Mouse (Mus musculus) stomach, embryonic 16.5 days (tissue): ENCODE data around the gene Ccdc163. TPM values are rescaled to one million over a fixed set of nuclear protein-coding genes. Genes with fewer than 3 reads are reported as not detected.
"Not testable (repeated sequence)": the region's sequence is repeated elsewhere in the genome, so short reads cannot be mapped to it uniquely, and the experiment has no call there.

Source experiments
- ATAC-seq: fragments of 200-750 bp; cut with Nextera tagmentation; 2 replicates; pipeline ENCODE4 v1.8.0; 2017; ENCODE audit warnings: moderate number of reproducible peaks, moderate TSS enrichment; ENCODE audit not compliant: insufficient read depth, low FRiP score
- H3K27ac ChIP-seq: fragments of 300-500 bp; sonication (generic); 2 replicates; pipeline ENCODE4 v1.5.1; 2014; ENCODE audit warnings: low read length
- H3K27me3 ChIP-seq: fragments of 300-500 bp; sonication (generic); 2 replicates; pipeline ENCODE4 v1.6.1; 2014; ENCODE audit warnings: low read length, control low read depth, mixed read lengths; ENCODE audit not compliant: control insufficient read depth, insufficient read depth
- H3K36me3 ChIP-seq: fragments of 300-500 bp; sonication (generic); 2 replicates; pipeline ENCODE4 v1.6.1; 2014; ENCODE audit warnings: low read length; ENCODE audit not compliant: control insufficient read depth, insufficient read depth
- H3K4me1 ChIP-seq: fragments of 300-500 bp; sonication (generic); 2 replicates; pipeline ENCODE4 v1.6.1; 2014; ENCODE audit warnings: low read length, control low read depth, mixed read lengths; ENCODE audit not compliant: control insufficient read depth, insufficient read depth
- H3K4me2 ChIP-seq: fragments of 300-500 bp; sonication (generic); 2 replicates; pipeline ENCODE4 v1.6.1; 2014; ENCODE audit warnings: low read depth, low read length, mixed read lengths
- H3K4me3 ChIP-seq: fragments of 300-500 bp; sonication (generic); replicated peaks from 2 replicates; pipeline ENCODE4 v1.5.1; 2014; ENCODE audit warnings: mild to moderate bottlenecking, low read length
- H3K9ac ChIP-seq: fragments of 300-500 bp; sonication (generic); 2 replicates; pipeline ENCODE4 v1.6.1; 2014; ENCODE audit warnings: low read length
- H3K9me3 ChIP-seq: fragments of 300-500 bp; sonication (generic); replicated peaks from 2 replicates; pipeline ENCODE4 v1.6.1; 2016; ENCODE audit warnings: low read length, control low read depth; ENCODE audit not compliant: control insufficient read depth
- WGBS: fragments of 180-500 bp; shearing (Covaris S2); extraction: QIAGEN DNeasy Blood & Tissue Kit; methylation state at CpG from one replicate; pipeline ENCODE4 v1.1.7; 2014; 5-methylcytosine and 5-hydroxymethylcytosine counted together
- polyA plus RNA-seq: library from polyadenylated mRNA; unstranded; fragments of >200 nt; fragmentation: Nextera tagmentation; extraction: Ambion mirVana; gene quantifications from 2 replicates; pipeline ENCODE4 v1.2.1, GENCODE M21; 2015

The Ccdc163 gene
- polyA plus RNA-seq, 1 experiment from 2014 or later, result 27.6 TPM

DNA sequence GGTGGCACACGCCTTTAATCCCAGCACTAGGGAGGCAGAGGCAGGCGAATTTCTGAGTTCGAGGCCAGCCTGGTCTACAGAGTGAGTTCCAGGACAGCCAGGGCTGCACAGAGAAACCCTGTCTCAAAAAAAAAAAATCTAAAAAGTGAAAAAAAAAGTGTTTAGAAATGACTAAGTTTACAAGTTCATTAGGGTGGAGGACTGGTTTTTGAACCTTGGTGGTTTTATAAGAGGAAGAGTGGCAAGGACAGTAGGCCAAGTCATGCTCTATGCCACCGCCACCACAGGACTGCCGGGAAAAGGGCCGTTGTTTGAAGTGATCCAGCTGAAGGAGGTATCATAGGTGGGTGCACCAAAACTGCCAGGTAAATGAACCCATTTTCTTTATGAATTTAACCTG lies 33.5 kb upstream of the Ccdc163 start:
- not testable (repeated sequence) for H3K4me3 ChIP-seq, H3K9me3 ChIP-seq, ATAC-seq, H3K4me2 ChIP-seq, H3K36me3 ChIP-seq, H3K9ac ChIP-seq, H3K27ac ChIP-seq, H3K4me1 ChIP-seq, H3K27me3 ChIP-seq
- WGBS, result 90% methylated on average over 6 of the region's 6 CpGs

DNA sequence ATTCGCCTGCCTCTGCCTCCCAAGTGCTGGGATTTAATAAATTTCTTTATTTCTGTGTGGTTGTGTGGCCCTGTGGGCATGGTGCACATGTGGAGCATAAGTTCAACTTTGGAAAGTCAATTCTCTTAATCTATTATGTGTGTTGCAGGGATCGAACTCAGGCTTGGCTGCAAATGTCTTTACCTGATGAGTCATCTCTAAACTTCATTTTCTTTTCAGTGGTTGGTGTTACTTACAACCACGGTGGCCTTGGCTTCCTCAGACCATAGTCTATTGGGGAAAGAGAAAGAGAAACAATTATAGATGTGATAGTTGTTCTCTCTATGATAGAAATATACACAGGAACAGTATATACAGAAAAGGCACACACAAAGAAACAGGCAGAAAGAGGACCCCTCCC lies 32.3 kb upstream of the Ccdc163 start:
- H3K9ac ChIP-seq, result no peak overlapping the region
- H3K36me3 ChIP-seq, result no peaks in the 10 kb centered on the region
- H3K27me3 ChIP-seq, result no peaks in the 10 kb centered on the region
- H3K9me3 ChIP-seq, result no peaks in the 10 kb centered on the region
- WGBS, result 79% methylated on average over 3 of the region's 3 CpGs
- no peak overlapping the region for H3K4me2 ChIP-seq
- H3K4me3 ChIP-seq, result no peak overlapping the region
- no peak overlapping the region for H3K27ac ChIP-seq
- no peaks in the 10 kb centered on the region for H3K4me1 ChIP-seq
- ATAC-seq, result no peak

DNA sequence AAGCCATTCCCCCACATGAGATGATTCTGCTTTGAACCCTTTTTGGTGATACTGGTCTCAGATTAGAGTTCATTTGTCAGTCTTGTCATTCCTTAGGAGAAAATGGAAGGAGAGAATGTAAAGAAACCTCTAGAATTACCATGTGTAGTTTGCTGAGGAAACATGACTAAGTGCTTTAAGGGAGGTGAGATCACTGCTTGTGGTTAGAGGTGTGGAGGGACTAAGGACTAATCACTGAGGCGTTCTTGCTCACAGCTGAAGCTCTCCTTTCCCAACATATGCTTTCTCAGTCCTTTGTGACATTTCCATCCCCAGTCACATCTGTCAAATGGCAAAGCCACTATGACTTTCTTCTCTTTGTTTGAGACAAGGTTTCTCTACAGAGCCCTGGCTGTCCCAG lies 30.5 kb upstream of the Ccdc163 start:
- H3K4me1 ChIP-seq, result no peaks in the 10 kb centered on the region
- WGBS, result 82% methylated on average over 1 of the region's 1 CpGs
- ATAC-seq, result no peak
- no peak overlapping the region for H3K4me2 ChIP-seq
- H3K36me3 ChIP-seq, result no peaks in the 10 kb centered on the region
- no peak overlapping the region for H3K27ac ChIP-seq
- H3K9me3 ChIP-seq, result no peaks in the 10 kb centered on the region
- H3K27me3 ChIP-seq, result no peaks in the 10 kb centered on the region
- H3K4me3 ChIP-seq, result no peak overlapping the region
- no peak overlapping the region for H3K9ac ChIP-seq

DNA sequence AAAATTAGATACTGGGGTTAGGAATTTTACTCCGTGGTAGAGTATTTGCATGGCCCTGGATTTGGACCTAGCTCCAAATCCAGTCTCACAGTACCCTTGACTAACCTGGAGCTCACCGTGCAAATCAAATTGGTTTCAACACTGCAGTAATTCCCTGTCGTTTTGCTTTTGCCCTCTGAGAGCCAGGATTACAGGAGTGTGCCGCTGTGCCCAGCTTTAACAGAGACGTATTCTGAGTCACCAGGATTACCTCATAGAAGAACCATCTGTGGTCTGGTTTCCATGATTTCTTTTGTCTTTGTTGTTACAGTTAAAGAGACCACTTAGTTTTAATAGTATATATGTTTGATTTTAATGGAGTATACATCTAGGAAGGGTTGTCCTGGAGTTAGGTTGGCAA lies 29.2 kb upstream of the Ccdc163 start:
- H3K4me2 ChIP-seq, result no peak overlapping the region
- 60% methylated on average over 5 of the region's 5 CpGs for WGBS
- no peaks in the 10 kb centered on the region for H3K4me1 ChIP-seq
- no peak for ATAC-seq
- no peak overlapping the region for H3K27ac ChIP-seq
- no peak overlapping the region for H3K4me3 ChIP-seq
- no peak overlapping the region for H3K9ac ChIP-seq
- no peaks in the 10 kb centered on the region for H3K9me3 ChIP-seq
- H3K27me3 ChIP-seq, result no peaks in the 10 kb centered on the region
- no peaks in the 10 kb centered on the region for H3K36me3 ChIP-seq

DNA sequence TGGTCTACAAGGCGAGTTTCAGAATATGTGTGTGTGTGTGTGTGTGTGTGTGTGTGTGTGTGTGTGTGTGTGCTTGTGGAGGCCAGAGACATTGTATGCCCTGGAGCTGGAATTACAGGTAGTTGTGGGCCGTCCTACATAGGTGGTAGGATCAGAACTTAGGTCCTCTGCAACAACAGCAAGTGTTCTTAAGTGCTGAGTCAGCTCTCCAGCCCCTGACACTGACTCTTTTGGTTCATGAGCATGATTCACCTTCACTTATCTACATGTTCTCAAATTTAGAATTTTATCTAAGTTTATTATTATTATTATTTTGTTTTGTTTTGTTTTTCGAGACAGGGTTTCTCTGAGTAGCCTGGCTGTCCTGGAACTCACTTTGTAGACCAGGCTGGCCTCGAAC lies 27.8 kb upstream of the Ccdc163 start:
- H3K4me3 ChIP-seq, H3K4me1 ChIP-seq, H3K9ac ChIP-seq, H3K9me3 ChIP-seq, H3K27me3 ChIP-seq, H3K4me2 ChIP-seq, ATAC-seq, H3K36me3 ChIP-seq, H3K27ac ChIP-seq: not testable (repeated sequence)
- 91% methylated on average over 4 of the region's 4 CpGs for WGBS

DNA sequence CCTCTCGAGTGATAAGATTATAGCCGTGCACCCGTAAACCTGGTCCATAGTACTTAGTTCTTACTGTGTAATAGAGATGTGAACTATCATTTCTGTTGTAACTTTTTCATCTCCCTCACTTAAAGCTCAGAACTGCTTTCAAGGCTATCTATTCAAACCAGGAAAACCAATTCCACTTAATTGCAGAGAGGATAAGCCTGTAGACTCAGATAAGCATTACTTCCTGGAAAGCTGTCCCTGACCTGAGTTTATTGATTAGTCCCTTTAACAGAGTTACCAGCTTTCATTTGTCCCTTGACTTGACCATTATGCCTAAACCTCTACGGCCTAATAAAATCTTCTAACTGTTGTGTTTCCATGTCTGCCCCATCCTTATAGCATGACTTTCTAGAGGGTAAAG lies 24.4 kb upstream of the Ccdc163 start:
- H3K4me3 ChIP-seq, result no peak overlapping the region
- no peak overlapping the region for H3K9ac ChIP-seq
- no peak overlapping the region for H3K27ac ChIP-seq
- no peak overlapping the region for H3K4me2 ChIP-seq
- H3K9me3 ChIP-seq, result no peaks in the 10 kb centered on the region
- ATAC-seq, result no peak
- H3K27me3 ChIP-seq, result no peaks in the 10 kb centered on the region
- 78% methylated on average over 4 of the region's 4 CpGs for WGBS
- peaks cover 18% of the 10 kb centered on the region for H3K4me1 ChIP-seq
- no peaks in the 10 kb centered on the region for H3K36me3 ChIP-seq

DNA sequence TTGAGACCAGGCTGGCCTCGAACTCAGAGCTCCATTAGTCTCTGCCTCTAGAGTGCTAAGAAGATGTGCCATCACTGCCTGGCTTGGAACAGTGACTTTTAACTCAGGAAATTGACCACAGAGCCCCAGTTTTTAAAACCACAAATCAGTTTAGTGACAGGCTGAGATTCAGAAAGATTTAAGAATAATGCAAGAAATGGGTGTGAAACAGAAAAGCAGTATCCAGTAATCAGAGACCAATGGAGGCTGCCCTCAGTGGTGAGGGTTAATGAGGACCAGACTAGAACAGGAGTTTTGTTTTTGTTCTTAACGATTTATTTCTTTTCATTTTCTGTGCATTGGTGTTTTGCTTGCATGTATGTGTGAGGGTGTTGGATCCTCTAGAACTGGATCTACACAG lies 23.6 kb upstream of the Ccdc163 start:
- H3K9me3 ChIP-seq, result no peaks in the 10 kb centered on the region
- H3K27me3 ChIP-seq, result no peaks in the 10 kb centered on the region
- H3K4me1 ChIP-seq, result peaks cover 18% of the 10 kb centered on the region
- WGBS, result 74% methylated on average over 2 of the region's 2 CpGs
- no peak for ATAC-seq
- H3K4me2 ChIP-seq, result peak overlapping the region; percentile 86
- H3K36me3 ChIP-seq, result no peaks in the 10 kb centered on the region
- H3K27ac ChIP-seq, result peak overlapping the region; percentile 98; the same call in 1 of the 2 replicates
- peak overlapping the region; percentile 85 for H3K9ac ChIP-seq
- H3K4me3 ChIP-seq, result peak overlapping the region; percentile 83; the same call in 1 of the 2 replicates

DNA sequence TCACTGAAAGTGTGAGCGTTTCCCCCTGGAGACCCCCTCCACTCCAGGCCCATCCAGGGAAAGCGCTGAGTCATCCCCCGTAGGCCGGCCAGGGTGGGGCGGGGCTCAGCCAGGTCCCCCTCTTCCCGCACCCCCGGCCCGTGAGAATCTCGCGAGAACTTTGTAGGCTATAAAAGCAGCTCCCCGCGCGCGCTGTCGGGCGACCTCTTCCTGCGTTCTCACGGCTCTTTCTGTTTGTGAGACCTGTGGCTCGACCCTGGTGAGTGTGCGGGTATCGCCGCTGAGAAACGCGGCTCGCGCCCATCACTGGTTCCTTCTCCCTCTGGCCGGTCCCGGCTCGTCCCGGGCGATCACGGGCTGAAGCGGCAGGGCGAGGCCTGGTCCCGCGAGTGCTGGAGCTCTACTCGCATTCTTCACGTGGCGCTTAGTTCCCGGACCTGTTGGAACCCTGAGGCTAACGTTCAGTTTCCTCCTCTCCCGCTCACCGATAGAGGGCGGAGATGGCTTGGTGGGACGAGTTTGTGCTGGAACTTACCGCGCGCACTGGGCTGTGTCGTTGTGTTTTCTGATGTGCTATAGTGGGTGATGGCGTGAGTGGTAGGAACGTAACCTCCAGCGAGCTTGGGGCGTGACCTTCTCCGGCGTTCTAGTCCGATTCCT lies 22.8 kb upstream of the Ccdc163 start, which contains the start of gene Prdx1:
Gene Prdx1, plus strand, starts transcription at position 143 of the 660 bp plus-strand sequence.
- H3K27ac ChIP-seq, result peak within 1 kb of the TSS; percentile 98
- H3K36me3 ChIP-seq, result no peaks in the 10 kb centered on the region
- H3K4me2 ChIP-seq, result peak within 1 kb of the TSS; percentile 86
- peaks cover 18% of the 10 kb centered on the region for H3K4me1 ChIP-seq
- H3K9me3 ChIP-seq, result no peaks in the 10 kb centered on the region
- peak within 1 kb of the TSS; percentile 83 for H3K4me3 ChIP-seq
- peak; percentile 97 for ATAC-seq
- H3K9ac ChIP-seq, result peak within 1 kb of the TSS; percentile 85
- WGBS, result under 1% methylated on average over 56 of the region's 56 CpGs
- H3K27me3 ChIP-seq, result no peaks in the 10 kb centered on the region

DNA sequence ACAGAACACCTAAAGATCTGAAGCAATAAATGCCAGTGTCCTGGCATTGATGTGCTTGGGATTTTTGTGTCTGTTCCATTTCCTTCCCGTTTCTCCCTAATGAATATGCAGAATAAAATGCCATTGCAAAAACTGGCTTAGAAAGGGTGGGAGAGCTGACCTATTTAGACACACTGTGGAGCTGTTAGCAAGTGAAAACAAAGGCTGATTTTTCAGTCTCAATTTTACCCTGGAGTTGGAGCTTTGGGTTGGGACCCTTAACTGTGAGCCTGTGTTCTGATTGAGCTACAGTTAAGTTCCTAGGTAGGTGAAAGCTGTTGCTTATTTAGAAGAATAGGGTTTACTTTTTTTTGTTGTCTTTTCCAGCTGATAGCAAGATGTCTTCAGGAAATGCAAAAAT lies 21.3 kb upstream of the Ccdc163 start:
- WGBS, result 34% methylated on average over 1 of the region's 1 CpGs
- H3K4me2 ChIP-seq, result peak overlapping the region; percentile 86
- peaks cover 12% of the 10 kb centered on the region for H3K36me3 ChIP-seq
- H3K4me3 ChIP-seq, result peak overlapping the region; percentile 83
- H3K9me3 ChIP-seq, result no peaks in the 10 kb centered on the region
- ATAC-seq, result no peak
- H3K4me1 ChIP-seq, result peaks cover 21% of the 10 kb centered on the region
- H3K27ac ChIP-seq, result no peak overlapping the region
- no peaks in the 10 kb centered on the region for H3K27me3 ChIP-seq
- H3K9ac ChIP-seq, result peak overlapping the region; percentile 55; the same call in 1 of the 2 replicates
